Mouse (Mus musculus) 3T3-L1 (cell line): Measurements from ENCODE around the gene Hdac10.
A peak's percentile ranks its signal among the peaks of the same experiment; 100 is the strongest.

Experiments used
- DNase-seq: peaks from one replicate; pipeline ENCODE4 v3.0.0-alpha.2; 2015; ENCODE audit warnings: low read depth, low spot score

Hdac10 gene

DNA sequence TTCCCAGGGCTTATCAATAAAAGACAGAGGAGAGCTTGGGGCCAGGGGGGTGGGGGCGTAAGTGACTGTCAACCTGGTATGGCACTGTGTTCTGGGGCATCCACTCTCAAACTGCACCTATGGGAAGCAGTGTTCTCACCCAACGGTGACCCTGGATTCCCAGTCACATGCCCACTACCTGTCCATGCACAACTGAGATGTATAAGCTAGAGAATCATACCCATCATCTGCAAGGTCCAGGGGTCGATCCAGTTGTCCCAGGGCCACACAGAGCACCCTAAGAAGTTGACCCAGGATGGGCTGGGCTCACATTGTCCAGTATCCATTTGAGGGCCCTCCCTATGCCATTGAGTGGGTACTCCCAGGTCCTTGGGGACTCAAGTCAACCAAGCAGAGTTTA, 4.2 kb downstream of the Hdac10 start:
- no peak for DNase-seq

DNA sequence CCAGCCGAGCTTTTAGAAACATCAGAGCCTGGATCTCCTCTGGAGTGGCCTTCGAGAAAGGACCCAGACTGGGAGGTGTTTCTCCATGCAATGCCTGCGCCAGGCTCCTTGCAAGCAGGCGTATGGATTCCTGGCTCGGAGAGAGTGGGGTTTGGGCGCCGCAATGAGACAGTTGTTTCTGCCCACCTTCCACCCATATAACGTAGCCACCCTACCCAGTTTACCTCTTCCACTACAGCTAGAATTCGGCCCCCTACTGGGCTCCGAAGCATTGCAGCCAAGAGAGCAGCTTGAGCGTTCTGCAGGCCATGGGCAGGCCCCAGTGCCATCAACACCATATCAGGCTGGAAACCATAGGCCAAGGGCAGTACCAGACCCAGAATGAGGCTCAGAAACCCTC, 4.9 kb downstream of the Hdac10 start:
- peak; percentile 15 for DNase-seq

DNA sequence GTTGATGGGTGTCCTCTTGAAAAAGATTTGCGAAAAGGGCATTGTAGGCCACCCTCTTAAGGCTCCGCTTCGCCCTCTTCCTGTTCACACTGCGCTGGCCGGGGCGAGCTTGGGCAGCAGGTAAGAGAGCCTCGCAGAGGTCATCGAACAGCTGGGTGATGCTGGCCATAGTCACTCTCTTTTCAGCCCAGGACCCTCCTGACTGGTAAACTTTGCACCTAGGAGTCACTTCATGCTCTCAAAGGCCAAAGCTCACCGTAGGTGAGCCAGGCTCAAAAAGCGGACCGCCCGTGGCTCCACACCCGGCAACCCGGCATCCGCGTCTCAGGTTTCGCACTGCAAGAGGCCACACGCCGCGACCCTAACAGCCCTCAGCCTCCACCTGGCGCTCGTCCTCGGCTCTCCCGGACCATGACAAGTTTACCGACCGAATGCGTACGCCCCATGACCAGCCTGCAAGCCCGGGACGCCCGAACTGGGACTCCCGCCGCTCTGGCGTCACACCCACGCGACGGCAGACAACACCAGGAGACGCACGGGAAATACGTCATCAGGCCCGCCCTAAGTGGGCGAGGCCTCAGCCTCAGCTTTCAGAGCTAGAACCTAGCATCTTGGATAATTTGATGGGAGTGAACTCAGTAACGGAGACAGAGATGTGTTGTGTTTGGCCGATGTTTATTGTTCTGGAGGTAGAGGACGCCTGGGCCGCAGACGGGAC, 5.7 kb downstream of the Hdac10 start, which contains the start of gene Tubgcp6:
TSS of gene Tubgcp6 (minus strand) at position 464 of the 718 bp plus-strand sequence.
- DNase-seq = peak; percentile 95

DNA sequence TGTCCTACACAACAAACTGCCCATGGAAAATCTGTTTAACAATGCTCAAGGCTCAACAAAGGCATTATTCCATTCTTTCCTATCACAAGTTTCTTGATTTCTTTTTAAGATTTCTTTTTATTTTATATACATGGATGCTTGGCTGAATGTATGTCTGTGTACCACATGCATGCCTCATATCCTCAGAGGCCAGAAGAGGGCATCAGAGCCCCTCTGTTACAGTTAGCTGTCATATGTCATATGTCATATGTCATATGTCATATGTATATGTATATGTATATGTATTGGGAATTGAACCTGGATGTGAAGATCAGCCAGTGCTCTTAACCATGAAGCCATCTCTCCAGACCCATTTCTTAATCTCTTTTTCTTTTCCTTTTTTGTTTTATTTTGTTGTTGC, 10.5 kb downstream of the Hdac10 start:
- DNase-seq = no peak

DNA sequence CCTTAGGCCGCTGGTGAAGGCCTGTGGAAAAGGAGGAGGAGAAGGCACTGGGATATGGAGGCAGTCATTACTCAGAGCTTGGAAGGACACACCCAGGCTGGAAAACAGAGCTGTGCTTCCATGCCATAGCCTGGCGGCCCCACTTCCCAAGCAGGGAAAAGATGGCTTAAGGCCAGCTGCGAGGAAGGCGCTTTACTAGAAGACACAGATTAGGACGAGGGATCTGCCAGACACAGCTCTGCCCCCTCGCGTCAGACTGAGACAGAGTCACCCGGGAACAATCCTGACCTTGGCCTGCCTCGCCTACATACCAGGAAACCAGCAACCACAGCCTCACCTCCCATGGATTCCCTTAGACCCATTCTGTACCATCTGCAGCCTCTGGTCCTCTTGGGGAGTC, 18.4 kb downstream of the Hdac10 start:
- DNase-seq = peak; percentile 86

DNA sequence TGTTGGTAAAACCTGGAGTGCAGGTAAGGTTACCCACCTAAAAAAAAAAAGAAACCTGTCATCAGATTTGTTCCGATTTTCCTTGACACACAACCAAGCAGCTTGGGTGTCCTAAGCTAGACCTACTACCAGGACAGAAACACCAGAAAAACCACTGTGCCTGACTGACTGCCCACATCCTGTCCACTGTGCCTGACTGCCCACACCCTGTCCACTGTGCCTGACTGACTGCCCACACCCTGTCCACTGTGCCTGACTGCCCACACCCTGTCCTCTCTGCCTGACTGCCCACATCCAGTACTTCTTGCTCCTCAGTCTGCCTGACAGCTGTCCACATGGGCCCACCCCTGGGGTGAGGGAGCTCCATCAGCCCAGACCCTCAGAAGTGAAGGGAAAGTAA, 21.5 kb downstream of the Hdac10 start:
- DNase-seq = no peak

DNA sequence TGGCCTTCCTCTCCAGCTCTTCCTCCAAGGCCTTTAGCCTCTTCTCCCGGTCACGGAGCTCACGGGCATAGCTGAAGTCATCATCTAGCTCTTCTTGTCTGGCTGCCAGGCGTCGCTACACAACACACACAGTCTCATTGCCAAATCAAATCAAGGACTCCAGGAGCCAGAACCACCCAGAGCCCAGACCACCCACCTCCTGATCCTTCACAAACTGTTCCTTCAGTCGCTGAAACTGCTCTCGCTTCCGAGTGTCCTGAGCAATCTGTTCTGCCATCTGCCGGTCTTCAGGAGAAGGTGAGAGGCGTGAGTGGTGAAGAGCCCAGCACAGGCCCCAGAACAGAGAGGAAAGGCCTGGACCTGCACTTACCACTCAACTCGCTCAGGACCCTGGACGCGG, 22.4 kb downstream of the Hdac10 start:
- DNase-seq = no peak

DNA sequence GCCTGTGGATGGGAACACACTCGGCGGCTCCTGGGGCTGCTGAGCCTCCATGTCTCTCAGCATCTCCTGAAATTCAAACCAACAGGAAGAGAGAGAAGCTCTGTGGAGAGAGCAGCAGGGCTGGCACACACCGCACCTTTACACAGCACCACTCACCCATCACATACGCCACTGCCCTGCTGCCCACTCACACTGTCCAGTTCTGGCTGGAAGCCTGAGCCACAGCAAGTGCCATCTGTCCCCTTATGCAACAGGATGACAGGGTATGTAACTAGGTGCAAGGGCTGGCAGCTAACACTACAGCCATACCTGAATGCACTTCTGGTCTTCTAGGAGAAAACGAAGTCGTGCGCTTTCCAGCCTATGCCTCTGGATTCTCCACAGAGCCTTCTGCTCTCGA, 24.1 kb downstream of the Hdac10 start:
- DNase-seq = no peak

DNA sequence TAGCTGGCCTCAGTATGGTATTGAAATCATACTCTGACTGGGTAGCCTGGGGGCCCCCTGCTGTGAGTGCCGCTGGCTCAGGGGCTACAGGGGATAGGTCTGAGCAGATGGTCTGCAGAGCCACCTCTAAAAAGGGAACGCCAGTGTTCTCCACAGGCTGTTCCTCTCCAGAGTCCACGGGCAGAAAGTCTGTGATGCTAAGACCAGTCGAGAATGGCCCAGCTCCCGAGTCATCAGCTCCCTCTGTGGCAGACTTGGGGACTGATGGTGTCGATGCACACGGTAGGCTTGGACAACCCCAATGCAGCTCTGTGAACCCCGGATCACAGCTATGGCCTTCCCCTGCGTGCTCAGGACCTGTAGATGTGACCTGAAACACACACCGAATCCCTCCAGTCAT, 24.6 kb downstream of the Hdac10 start:
- DNase-seq = no peak

DNA sequence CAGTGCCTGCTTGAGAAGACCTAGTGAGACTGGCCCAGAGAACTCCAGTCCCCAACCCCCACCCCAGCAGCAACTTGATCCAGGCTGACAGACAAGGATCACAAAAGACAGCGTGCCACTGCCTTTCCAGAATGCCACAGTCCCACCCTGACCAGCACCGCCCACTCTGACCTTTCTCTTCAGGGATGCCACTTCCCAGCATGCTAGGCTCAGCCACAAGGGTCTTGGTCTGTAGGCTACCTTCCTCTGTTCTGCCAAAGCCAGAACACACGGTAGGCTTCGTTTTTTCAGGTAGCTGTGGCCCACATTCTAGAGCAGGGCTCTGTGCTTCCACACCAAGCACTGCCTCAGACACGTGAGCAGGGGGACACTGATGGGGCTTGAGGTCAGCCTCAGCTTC, 25.9 kb downstream of the Hdac10 start:
- DNase-seq = no peak

DNA sequence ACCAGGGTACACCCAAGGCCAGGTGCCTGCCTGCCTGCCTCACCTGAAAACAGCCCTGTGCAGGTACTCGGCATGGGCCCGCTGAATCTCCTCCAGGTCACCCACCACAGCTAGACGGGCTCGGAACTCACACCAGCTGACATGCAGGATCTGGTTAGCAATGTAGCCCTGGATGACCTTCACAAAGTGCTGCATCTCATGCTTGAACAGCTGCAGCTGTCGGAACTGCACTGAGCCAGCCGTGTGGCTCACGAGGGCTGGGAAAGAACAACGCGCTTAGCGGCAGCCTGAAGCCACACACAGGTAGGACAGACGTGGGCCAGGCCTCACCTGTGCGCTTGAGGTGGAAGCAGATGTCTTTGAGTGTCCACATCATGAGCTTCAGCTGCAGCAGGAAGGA, 27.7 kb downstream of the Hdac10 start:
- no peak for DNase-seq

DNA sequence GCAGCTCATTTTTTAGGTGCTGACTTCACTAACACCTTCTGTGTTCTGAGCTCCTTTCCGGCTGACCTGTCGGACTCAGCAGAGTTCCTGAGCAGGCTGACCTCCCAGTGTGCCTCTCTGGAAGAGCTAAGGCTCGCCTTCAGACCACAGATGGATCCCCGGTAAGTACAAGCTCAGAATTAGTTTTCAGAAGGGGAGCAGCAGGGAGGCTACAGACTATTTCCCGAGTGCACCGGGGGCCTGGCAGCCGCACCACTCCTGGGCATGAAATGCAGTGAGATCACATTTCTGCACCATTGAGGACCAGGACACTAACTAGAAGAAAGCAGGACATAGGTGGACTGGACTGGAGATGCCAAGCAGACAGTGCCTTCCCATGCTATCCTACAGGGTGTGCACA, 29.9 kb downstream of the Hdac10 start:
- DNase-seq = no peak

DNA sequence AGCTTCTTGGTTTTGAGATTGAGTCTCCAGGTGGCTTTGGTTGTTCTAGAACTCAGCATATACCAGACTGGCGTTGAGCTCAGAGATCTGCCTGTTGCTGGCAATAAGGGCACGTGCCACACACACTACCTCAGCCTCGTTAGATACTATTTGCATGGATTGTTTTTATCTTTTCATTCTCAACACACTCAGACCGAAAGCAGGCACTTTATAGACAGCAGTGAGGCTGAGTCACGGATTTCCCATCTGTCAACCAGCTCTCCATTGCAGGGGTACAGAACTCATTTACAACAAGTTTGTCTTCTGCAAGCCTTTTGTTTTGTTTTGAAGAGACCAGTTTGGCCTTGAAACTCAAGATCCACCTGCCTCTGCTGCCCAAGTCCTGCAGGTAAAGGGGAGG, 31.1 kb downstream of the Hdac10 start:
- DNase-seq = no peak

DNA sequence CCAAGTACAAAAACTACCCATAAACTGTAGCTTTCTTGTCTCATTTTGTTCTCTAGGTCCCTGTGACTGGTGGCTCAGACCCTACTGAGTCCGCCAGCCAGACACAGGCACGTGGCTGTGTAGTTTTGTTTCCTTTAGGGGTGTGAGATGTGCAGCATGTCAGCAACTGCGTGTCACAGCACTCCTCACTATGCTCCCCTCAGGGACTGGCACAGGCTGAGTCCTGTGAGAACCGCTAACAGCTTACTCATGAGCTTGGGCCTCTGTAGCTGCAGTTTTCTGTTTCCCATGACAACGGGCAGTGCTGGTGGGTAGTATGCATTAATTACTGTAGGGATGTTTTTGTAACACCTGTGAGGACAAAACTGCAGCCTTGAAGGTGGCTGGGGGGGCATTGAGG, 36.3 kb downstream of the Hdac10 start:
- no peak for DNase-seq

DNA sequence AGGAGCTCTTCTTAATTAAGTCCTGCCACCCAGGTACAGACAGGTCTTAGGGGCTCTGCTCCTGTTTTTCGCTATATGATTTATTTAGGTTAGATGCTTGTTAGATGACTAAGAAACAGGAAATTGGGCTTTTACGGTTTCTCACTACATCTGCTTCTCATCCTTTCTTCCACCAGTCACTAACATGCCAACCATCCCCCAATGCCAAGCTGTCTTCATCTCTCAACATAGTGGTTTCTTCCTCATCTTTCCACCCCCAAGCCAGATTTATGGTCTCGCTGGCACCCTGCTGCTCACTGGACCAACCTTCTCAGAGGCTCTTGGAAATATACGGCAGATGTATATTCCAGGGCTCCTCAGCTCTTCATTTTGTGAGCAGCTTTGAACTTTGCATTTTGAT, 37.8 kb downstream of the Hdac10 start:
- DNase-seq = peak; percentile 74

DNA sequence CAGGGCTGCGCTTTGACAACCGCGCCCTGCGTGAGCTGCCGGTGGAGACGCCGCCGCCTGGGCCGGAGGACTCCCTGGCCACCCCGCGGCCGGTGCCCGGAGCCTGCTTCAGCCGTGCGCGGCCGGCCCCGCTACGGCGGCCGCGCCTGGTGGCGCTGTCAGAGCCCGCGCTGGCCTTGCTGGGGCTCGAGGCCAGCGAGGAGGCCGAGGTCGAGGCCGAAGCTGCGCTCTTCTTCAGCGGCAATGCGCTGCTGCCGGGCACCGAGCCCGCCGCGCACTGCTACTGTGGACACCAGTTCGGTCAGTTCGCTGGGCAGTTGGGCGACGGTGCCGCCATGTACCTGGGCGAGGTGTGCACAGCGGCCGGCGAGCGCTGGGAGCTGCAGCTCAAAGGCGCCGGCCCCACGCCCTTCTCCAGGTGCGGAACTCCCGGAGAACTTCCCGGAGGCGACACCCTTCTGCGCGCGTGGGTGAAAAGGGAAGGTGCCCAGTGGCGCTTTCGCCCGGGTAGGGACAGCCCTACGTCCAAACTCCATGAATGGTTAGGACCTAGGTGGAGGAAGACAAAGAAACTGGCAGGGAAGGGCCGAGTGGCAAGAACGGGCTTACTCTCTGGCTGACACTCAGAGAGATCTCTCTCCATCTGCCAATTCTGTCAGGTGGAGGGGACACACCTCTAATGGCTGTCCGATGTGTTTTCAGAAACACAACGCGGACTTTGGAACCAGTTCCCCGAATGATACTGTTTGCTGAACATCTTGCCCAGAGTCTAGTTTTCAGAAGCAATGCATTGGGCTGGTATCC, 39.0 kb downstream of the Hdac10 start:
- DNase-seq = peak; percentile 24

DNA sequence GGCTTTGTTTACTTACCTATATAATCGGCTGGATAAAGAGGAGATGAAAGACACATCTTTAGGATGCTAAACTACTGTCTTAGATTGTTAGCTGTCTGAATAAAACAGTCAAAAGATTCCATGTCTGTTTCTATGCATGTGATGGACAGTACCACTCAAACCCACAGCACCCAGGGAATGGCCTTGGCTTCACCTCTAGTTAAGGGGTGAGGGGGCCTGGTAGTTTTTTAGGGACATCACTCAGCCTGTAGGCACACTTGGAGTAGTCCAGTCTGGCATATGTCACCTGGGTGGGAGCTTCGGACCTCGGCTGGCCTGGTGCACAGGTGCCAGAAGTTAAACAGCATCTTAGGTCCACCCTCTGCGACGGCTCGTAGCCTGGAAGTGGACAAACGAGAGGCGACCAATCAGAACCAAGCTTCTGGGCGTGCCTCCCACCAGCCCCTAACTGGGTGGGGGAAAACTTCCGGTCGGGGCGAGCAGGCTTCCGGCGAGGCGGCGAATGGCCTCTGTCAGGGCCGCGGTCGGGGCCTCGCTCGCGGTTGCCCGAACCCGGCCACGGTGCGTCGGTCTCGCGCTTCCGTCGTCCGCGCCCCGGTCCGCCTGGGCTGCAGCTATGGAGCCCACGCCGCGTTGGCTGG, 39.8 kb downstream of the Hdac10 start, which contains the start of gene Selenoo:
TSS of gene Selenoo (plus strand) at position 478 of the 641 bp plus-strand sequence.
- DNase-seq = peak; percentile 93

DNA sequence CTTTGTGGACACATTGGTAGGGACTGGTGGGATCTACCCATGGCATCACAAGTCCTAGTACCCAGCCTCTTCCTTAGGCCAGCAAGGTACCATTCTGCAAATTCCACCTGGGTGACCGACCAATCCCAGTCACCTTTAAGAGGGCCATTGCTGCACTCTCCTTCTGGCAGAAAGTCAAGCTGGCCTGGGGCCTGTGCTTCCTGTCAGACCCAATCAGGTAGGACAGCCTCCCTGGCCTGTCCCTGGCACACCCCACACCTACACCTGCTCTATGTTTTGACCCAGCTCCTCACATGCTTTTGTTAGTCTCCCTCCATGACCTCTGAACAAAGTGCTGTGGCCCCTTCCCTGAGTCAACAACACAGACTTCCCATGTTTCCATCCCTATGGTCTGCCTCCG, 43.7 kb downstream of the Hdac10 start:
- no peak for DNase-seq

DNA sequence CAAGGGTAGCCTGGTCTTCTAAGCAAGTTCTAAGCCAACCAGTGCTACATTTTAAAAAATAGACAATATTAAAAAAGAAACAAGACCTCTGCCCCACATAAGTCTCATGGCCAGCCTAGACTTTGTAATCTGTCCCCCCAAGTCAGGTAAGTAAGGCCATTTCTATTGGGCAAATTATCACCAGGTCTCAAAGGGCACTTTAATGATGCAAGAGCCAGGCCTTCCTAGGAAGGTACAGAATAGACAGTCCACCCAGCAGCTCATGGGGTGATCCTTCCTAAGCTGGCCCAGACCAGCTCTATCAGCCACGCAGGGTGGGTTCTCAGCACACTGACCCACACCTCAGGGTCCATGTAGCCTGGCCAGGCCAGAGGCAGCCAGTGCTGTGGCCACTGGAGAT, 44.6 kb downstream of the Hdac10 start:
- no peak for DNase-seq

DNA sequence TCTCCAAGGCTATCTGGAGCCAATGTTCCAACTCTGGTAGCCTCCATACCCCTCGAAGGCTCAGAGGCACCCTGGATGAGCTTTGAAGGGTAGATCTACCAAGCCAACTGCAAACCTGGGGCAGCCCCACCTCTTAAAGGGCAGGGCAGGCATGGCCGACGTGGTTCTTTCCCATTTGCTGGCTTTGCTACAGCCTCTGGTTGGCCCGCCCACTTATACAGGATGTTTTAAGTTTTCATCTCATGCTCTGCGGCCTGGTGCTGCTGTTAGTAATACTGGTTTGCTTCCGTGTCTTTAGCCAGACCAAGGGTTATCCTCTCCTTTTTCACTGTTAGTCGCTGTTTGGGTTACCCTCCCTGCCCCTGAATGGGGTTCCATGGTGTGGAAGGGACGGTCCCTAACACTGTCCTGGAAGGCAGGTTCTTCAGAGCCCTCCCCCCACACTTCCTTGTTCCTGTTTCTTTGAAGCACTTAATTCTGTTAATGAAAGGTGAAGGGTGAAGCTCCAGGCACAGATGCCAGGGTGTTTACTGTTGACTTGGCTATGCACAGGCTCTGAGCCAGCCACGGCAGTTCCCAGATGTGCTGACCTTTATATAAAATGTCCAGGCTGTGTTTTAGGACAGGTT, 50.2 kb downstream of the Hdac10 start:
- peak; percentile 35 for DNase-seq

DNA sequence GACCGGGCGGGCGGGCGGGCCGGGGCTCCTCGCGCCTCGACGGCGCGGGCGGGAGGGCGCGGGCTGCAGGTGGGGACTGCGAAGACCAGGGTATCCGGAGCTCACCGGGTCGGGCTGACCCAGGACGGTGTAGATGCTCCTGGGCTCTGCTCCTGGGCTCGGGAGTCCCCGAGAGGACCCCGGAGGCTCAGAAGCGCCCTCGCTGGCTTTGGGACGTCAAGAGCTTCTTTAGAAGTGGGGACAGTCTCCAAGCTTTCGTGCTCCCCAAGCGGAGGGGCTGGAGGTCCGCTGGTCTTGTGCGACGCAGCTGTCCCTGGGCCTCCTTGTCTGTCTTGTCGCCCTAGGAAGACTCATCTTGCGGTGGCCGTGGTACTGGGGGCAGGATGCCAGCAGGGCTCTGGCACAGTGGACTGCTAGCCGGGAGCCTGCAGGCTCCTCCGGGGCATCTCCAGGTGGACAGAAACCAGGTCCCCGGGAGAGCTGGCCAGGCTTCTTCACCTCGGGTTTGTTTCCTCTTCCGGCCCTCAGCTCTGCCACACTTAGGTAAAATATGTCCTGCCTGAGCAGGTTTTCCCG, 52.3 kb downstream of the Hdac10 start:
- peak; percentile 55 for DNase-seq
